Mouse (Mus musculus): Measurements from ENCODE around the gene D13Ertd608e.
A peak's percentile ranks its signal among the peaks of the same experiment; 100 is the strongest.
"Not testable (repeated sequence)": the region's sequence is repeated elsewhere in the genome, so short reads cannot be mapped to it uniquely, and the experiment has no call there.

Gene D13Ertd608e

DNA sequence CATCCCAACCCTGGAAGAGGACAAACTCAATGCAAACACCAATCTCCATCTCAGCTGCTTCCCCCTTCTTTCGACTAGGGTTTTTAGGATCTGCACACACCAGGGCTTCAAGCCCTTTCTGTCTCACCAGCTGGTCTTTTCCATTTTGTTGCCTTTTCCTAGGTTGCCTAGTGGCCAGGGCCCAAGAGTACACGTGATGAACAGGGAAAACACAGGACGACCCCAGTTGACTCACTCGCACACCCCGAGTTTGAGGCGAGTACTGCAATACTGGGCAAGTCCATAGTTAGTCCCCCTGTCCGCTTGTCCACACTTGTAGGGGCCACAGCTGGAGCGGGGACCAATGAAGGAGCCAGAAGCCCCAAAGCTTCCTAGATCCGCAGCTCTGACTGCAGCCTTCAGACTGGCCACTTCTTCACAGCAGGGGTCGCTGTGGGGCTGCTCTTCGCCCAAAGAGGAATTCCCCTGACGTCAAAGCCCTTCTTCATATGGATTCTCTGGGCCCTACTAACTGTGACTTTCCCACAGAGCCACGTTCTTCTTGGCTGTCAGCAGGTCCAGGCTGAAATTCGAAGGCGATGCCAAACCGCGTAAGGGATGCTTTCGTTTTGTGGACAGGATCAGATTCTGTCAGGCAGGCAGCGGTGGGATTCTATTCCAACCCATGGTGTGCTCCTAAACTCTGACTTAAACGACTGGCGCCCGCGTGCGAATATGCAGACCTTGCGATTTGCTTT lies at the start of gene D13Ertd608e:
Gene D13Ertd608e, plus strand, starts transcription at position 687 of the 737 bp plus-strand sequence.
- DNase-seq (ENCODE audit: low read depth, low spot score), result peak; percentile 56

DNA sequence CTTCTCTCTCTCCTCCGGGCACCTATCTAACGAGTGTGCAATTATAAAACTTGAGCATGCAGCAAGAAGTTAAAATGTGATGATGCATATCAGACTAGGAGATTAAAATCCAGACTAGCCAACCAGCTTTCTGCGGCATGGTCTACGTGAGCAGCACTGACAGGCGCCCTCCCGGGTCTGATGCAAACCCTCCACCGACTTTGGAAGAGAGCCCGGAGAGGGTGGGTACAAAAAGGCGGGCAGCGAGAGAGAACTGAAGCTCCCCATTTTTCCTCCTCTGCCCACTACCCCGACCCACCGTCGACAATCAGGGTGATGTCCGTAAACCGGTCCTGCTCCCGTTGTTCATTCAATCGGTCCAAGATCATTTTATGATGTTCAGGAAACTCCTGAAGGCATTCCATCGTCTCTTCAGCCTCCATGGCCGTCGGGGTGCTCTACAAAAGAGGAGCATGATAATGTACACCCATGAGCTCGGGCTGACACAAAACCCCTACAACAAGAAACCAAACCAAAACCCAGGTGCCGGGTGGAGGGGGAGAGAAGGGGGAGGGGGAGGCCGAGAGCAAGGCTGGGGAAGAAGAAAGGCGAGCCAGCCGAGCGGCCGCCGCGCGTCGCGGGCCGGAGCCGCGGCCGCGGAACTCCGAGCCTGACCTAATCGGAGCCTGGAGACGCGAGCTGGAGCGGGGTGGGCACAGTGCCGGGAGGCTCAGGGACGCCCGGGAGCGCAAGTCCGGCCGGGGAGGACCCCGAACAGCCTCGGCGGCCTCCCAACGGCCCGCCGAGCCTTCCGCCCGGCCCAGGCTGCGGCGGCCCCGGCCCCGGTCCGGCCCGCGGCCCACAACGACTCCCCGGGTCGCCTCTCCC lies 45.7 kb upstream of the D13Ertd608e start:
- peak; percentile 65 for DNase-seq (ENCODE audit: low read depth, low spot score)

DNA sequence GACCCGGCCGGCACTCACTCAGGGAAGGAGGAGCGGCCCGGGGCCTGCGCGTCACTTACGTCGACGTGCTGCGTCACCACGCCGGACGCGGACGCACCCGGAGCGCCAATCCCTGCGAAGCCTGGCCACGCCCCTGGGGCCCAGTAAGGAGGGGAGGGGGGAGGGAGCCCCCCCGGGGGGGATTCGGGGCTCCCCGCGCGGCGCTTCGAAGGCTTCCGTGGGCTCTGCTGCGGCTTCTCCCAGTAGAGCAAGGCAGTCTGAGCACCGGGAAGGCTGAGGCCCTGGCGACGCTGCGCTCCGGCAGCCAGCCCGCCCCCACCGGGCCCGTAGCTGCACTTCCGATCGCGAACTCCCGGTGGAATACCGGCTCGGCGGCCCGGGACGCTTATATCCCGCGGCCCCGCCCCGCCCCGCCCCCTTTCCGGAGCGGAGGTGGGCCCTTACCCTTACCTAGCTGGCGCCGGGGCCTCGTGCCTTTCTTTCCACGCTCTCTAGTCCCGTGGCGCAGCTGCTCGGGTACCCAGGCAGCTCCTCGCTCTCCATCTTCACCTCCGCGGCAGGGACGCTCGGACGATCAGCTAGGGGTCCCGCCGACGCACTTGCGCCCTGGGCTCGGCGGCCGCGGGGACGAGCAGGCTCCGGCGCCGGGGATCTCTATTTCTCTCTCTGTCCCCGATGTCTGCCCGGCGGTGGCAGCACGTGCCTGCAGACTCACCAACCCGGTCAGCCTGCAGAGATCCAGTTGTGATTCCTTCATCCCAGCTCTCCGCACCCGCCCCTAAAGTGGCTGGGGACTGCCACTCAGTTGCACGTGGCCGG lies 44.8 kb upstream of the D13Ertd608e start, which contains the start of gene Zfp131:
Gene Zfp131, minus strand, starts transcription at position 129 of the 819 bp plus-strand sequence.
- DNase-seq (ENCODE audit: low read depth, low spot score), result peak; percentile 98

DNA sequence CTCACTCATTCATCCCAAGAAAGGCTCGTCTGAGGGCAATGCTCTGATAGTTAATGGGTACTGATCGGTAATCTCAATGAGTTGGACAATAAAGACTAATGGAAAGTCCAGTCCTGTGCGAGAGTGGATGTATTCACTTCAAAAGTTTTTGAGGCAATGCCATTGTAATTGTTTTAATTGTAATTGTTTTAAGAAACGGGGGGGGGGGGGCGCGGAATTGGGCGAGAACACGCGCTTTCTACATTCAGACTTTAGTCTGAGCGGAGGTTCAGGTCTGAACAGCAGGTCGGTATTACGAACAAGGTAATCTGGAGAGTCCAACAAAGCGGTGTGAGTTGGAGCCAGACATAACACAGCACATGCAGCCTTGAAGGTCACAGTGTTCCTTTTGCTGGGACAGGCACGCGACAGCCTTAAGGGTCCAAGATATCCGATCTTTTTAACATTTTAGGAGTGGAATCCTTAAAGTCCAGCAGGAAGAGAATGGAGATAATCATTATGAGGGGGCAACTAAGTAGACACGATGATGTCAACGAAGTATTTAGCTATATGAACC lies 44.1 kb upstream of the D13Ertd608e start:
- no peak for DNase-seq (ENCODE audit: low read depth, low spot score)

DNA sequence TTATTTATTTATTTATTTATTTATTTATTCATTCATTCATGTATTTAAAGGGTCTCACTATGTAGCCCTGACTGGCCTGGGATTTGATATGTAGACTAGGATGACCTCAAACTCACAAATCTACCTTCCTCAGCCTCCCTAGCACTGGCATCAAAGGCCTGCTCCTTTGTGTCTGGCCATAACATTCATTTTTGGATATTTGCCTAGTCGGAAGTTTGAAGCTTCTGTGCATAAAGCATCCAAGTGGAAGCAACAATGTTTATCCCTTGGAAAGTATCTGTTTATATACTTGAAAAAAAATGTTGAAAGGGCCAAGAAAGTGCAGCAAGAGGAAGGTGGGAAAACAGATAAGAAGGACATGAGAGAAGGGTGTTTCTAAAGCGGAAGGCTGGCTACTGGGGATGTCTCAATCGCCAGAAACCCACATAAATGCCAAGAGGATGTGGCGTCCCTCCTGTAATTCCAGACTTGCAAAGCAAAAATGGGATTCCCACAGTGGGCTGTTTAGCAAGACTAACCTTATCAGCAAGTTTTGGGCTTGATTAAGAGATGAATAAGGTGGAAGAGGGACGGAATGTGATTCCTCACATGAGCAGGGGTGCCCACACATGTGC lies 42.9 kb upstream of the D13Ertd608e start:
- DNase-seq (ENCODE audit: low read depth, low spot score), result no peak

DNA sequence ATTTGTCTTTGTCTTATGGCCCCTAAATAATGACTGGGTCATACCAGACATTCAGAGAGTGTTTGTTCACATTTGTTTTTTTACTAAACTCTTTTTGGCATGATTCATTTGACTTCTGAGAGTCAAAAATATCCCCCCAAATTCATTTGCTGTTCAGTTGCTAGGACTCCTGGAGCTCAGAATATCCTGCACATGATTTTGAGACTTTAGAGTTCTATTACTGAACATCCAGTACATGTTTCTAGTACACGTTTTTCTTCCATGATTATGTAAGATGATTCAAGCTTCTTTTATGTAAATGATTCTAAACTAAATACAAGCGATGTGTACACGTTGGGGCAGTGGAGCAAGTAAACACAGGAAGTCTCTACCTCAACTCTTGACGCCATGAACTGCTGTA lies 38.1 kb upstream of the D13Ertd608e start:
- no peak for DNase-seq (ENCODE audit: low read depth, low spot score)

DNA sequence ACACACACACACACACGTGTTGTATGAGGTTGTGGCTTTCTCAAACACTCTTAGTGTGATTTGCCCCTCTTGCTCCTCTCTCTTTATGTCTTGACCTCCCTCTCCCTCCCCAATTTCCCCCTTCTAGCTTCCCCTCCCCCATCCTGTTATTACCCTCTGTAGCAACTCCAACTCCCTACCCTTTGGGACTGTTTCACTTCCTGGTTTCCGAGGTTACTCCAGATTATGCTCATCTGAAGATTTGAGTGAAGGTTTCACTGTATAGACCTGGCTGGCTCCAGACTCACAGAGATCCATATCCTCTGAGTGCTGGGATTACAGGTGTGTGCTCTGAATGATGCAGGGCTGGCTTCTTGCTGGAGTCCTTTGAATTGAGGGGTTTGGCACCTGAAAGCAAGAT lies 26.9 kb upstream of the D13Ertd608e start:
- DNase-seq (ENCODE audit: low read depth, low spot score), result no peak

DNA sequence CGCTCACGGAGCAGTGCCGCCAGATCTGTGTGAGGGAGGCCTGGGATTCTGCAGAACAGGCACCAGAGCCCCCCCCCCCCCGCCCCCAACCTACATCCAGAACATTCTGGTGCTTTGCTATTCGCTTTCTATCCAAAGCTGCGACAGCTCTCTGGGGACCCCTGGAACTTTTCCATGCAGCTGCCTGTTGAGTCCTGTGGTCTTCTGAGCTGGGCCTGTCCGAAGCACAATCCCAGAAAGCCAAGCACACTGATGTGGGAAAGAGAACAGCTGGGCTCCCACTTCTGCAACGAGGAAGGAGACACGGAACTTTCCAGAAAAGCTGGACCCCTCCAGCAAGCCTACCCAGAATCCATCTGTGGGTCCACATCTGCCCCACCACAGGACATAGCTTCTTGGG lies 25.8 kb upstream of the D13Ertd608e start:
- no peak for DNase-seq (ENCODE audit: low read depth, low spot score)

DNA sequence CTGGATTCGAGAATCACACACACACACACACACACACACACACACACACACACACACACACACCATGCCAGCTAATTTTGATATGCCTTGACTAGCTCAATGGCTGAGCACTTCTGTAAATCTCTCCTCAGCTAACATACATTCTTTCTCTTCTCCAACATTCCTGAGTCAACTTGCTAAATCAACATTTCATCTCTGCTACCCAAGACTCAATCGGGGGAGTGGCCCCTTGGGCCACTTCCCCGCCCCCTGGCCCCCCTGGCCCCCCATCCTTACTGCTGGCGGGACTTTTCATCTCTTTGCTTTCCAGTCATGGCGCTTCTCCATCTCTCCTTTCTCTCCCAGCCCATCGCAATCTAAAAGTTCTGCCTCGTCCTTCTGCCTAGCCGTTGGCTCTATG lies 19.0 kb upstream of the D13Ertd608e start:
- DNase-seq (ENCODE audit: low read depth, low spot score), result no peak

DNA sequence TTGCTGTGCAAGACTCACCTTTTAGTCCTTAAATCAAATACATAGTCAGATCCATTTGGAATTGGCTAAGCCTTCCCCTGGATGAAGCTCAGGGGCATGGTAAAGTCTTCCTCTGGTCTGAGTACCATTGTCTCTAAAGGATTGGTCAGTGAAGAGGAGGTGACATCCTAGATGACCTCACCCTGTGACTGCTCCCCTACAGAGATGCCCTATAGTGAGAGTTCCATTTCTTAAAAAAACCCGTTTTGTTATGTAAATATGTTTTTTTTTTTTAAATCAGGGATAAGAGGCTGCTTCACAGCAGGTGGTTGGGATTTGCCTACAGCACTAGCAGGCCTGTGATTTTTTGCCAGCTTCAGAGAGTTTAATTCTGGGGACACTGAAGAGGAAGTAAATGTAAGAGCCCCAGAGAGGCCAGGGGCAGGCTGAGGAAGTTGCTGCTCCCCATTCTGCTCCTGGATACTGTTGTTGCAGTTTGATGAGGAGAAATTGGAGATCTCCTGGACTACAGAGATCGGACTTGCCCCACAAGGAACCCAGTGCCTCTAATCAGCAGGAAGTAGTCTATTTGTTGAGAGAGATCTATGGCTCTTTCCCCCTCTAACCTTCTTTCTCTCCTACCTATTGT lies 18.1 kb upstream of the D13Ertd608e start:
- DNase-seq (ENCODE audit: low read depth, low spot score), result no peak

DNA sequence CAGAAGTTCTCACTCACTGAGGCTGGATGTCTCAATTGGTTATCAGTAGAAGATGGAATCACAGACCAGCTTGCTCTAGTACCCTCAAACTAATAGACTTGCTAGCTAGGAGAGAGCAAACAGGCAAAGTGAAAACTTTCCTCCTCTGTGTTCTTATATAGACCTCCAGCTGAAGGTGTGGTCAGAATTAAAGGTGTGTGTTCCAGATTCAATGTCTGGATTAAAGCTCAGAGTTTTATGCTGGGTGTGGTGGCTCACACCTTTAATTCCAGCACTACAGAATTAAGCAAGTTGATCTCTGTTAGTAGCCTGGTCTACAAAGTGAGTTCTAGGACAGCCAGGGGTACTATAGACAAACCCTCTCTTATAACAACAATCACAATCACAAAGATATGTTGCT lies 5.7 kb upstream of the D13Ertd608e start, which contains the start of gene AF067063:
Gene AF067063, minus strand, starts transcription at position 101 of the 400 bp plus-strand sequence.
- DNase-seq (ENCODE audit: low read depth, low spot score), result not testable (repeated sequence)

DNA sequence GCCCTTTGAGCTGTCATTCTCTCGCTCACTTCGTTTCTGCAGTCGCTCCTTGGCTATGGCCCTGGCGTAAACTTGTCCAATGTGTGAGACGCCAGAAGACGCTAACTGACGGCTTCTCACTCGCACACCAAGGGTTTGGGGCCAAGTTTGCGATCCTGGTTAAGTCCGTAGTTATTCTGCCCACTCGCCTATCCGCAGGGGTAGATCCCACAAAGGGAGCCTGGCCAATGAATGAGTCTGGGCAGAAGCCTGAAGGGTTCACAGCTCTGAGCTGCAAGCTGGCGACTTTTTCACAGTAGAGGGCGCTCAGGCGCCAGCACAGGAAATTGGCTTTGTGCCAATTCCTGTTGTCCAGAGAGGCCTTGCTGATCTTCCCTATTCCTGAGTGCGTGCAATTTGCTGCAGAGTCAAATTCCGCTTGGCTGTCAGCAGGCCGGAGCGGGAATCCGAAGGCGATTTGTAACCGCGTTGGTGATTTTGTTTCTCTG lies 562 bp downstream of the D13Ertd608e start:
- DNase-seq (ENCODE audit: low read depth, low spot score), result peak; percentile 16

DNA sequence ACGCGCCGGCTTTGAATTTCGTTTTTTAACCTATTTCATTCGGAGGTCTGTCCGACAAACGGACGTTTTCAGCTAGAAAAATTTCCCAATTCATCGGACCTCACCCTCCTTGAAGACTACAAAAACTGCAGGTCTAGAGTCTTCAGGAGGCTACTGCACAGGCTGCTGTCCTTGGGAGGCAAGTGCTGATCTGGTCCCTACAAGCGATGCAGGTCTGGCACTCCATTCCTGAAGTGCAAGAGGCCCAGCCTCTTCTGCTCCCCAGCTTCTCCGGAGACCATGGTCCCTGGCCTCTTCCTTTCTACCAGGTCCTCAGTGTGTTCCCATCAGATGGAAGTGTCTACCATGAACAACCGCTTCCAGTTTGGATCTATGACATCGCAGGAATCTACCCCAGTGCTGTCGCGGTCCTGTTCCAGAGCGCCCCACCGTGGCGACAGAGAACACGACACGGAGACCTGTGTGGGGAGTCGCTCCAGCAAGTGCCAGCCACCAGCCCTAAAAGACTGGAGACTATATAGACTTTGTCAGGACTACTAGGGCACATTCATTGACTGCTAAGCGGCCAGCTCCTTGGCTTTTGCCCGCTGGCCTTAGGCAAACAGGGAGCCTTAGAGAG lies 2.0 kb downstream of the D13Ertd608e start:
- peak; percentile 43 for DNase-seq (ENCODE audit: low read depth, low spot score)

DNA sequence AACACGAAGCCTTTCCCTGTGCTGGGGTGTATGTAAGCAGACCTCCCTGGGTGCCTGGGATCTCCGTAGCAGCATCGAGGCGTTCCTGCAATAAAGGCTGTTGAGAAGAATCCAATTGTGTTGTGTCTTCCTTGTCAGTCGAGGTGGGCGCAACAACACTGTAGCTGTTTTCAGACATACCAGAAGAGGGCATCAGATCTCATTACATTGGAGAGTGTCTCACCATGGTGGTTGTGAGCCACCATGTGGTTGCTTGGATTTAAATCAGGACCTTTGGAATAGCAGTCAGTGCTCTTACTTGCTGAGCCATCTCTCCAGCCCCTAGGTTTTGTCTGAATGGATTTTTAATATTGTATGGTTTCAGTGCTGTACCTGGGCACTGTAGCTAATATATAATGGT lies 4.2 kb downstream of the D13Ertd608e start:
- not testable (repeated sequence) for DNase-seq (ENCODE audit: low read depth, low spot score)

DNA sequence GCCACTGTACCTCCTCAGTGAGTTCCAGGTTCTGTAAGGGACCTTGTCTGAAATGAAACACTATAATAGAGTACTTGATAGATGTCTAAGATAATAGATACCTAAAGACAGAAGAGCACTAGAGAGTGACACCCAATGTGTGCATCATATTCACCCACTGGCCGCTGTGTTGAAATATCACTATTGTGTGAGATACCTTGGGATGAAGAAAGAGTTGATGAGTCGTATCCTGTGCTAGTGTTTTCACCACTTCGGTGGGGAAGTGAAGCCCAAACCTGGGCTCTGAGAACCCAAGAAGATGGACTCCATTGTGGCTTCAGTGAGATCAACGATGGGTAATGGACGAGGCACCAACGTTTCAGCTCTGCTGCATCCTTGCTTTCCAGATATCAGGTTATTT lies 26.6 kb downstream of the D13Ertd608e start:
- DNase-seq (ENCODE audit: low read depth, low spot score), result not testable (repeated sequence)

DNA sequence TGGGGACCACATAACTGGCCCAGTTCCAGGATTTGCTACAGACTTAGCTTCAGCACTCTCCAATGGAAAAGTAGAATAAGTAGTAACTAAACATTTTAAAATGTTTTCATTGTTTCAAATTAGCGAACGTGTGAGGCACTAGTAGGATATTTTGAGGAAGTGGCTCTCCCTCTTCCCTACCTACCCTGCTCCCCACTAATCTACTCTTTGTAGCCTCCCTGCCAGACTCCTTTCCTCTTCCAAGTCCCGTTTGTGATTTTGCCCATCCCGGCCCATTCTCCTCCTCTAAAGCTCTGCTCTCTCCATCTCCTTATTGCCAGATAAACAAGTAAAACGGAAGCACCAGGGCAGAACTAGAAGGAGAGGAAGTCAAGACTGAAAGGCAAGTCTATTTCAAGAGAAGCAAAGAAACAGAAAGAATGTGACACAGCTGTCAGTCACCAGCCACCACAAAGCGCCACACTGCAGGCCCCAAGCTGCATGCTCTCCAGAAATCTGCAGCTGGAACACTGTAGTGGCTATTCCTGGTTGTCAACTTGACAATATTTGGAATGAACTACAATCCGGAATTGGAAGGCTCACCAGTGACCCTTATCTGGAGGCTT lies 28.7 kb downstream of the D13Ertd608e start:
- DNase-seq (ENCODE audit: low read depth, low spot score), result not testable (repeated sequence)

DNA sequence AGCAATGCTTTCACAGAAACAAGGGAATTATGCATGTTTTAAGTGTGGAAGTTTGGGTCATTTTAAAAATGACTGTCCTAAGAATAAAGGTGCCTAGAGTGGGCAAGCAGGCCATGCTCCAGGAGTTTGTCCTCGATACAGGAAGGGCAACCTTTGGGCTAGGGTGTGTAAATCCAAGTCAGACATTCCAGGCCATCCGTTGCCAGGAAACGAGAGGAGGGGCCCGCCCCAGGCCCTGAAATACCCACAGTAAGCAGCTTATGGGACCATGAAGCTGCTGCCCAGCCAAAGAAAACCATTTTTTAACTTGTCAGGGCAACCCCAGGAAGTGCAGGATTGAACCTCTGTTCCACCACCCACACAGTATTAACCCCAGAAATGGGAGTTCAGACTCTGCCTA lies 51.1 kb downstream of the D13Ertd608e start:
- DNase-seq (ENCODE audit: low read depth, low spot score), result not testable (repeated sequence)

DNA sequence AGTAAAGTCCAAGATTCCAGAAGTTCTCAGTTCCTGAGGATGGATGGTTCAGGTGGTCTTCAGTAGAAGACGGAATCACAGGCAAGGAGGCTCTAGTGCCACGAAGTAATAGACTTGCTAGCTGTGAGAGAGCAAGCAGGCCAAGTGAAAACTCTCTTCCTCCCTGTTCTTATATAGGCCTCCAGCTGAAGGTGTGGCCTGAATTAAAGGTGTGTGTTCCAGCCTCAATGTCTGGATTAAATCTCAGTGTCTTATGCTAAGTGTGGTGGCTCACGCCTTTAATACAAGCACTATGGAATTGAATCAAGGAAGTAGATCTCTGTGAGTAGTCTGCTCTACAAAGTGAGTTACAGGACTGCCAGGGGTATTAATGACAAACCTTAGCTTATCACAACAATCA lies 58.9 kb downstream of the D13Ertd608e start, which contains the start of gene Tcstv1:
Gene Tcstv1, minus strand, starts transcription at position 101 of the 400 bp plus-strand sequence.
- DNase-seq (ENCODE audit: low read depth, low spot score), result not testable (repeated sequence)
